Mouse (Mus musculus): Measurements from ENCODE around the gene Mrpl4.

Gene Mrpl4

DNA sequence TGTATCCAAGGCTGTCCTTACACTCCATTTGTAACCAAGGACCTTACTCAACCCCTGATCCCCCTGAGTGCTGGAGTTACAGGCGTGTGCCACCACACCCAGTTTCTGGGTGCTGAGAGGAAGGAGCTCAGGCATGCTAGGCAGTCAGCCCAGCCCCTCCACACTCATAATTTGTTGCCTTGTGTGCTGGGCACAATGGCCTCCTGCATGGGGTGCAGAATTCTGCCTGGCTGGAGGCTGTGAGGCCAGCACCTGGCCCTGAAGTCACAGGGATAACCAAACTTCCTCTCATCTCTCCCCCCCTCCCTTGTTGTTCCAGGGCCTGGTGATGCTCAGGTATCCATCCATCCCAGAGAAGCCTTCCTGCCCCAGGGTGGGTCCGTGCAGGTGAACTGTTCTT is 16.1 kb downstream of the Mrpl4 start:
- no peak for DNase-seq

- DNase-seq = no peak
Observed at GRCm38 (mm10) chr9:21021363-21021762, 18.8 kb downstream of the Mrpl4 start.

DNA sequence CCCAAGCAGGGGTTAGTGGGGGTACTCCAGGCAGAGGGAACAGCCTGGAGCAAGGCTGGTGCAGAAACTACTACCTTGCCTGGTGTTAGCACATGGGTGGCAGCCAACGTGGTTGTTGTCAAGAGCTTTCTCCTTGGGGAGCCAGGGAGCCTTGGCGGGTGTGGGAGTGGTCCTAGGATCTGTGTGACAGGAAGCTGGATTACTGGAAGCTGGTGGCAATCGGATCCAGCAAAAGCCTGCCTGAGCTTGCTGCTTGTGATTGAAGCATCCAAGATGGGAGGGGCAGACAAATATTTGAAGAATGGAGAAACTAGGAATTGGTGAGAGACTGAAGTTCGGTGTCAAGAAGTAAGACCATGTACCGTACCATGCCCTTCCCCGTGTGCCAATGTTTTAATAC is 19.8 kb downstream of the Mrpl4 start:
- DNase-seq = no peak

DNA sequence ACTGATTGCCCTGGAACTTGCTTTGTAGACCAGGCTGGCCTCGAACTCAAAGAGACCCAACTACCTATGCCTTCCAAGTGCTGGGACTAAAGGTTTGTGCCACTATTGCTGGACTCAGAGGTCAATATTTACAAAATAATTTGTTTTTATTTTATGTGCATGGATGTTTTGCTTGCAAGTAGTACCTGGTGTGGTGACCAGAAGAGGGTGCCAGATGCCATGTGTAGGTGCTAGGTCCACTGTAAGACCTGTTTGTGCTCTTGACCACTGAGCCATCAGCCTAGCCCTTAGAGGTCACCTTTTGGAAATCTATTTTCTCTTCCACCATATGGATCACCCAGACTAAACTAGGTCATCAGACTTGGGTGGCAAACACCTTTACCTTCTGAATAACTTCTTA is 20.2 kb downstream of the Mrpl4 start:
- no peak for DNase-seq

DNA sequence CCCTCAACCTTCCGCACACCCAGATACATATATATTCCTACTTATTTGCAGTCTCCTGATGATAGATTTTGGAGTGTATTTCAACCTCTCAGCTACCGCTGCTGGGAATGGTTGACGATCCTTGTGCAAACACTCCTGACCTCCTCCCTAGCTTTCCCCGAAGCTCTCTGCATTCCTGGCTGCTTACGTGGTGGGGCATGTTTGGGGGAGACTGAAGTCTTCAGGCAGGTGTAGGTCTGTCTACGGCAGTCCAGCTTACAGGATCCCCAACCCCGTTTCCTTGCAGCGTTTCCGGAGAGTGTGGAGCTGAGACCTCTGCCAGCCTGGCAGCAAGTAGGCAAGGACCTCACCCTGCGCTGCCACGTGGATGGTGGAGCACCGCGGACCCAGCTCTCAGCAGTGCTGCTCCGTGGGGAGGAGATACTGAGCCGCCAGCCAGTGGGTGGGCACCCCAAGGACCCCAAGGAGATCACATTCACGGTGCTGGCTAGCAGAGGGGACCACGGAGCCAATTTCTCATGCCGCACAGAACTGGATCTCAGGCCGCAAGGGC is 22.8 kb downstream of the Mrpl4 start:
- DNase-seq = no peak

GRCm38 (mm10) chr9:21026849-21027248 is 24.3 kb downstream of the Mrpl4 start:
- no peak for DNase-seq

DNA sequence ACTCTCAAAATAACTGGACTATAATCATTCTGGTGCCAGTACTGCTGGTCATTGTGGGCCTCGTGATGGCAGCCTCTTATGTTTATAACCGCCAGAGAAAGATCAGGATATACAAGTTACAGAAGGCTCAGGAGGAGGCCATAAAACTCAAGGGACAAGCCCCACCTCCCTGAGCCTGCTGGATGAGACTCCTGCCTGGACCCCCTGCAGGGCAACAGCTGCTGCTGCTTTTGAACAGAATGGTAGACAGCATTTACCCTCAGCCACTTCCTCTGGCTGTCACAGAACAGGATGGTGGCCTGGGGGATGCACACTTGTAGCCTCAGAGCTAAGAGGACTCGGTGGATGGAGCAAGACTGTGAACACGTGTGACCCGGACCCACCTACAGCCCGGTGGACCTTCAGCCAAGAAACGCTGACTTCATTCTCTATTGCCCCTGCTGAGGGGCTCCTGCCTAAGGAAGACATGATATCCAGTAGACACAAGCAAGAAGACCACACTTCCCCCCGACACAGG is 25.3 kb downstream of the Mrpl4 start:
- peak; percentile 49 for DNase-seq

- no peak for DNase-seq
Observed at GRCm38 (mm10) chr9:21028560-21029110, 26.1 kb downstream of the Mrpl4 start.

DNA sequence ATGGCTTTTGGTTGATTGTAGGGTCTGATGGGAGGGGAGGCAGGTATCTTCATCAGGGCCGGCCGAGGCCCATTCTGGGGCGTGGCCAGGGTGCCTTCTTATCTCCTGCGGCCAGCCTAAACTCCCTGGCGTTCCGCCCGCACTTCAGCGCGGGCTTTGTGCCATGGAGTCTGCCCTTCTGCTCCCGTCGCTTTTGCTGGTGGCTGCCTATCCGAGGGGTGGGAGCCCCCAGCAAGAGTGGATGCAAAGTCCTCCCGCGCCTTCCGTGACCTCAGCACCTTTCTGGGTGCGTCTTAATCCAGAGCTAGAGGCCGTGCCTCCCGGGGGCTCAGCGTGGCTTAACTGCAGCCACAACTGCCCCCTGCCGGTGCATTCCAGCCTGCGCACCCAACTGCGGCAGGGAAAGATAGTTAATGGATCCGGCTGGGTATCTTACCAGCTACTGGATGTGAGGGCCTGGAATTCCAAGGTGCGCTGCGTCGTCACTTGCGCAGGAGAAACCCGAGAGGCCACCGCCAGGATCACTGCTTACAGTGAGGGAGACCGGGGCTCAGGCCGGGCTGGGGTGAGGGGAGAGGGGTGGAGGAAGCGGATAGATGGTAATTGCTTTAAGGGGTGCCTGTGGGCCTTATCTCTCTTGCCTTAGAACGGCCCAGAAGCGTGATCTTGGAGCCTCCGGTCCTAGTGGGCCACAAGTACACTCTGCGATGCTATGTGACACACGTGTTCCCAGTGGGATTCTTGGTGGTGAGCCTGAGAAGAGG is 26.9 kb downstream of the Mrpl4 start, which contains the start of gene Icam4:
Icam4 (plus strand) TSS at position 83 of the 764 bp plus-strand sequence.
- DNase-seq = peak; percentile 87

DNA sequence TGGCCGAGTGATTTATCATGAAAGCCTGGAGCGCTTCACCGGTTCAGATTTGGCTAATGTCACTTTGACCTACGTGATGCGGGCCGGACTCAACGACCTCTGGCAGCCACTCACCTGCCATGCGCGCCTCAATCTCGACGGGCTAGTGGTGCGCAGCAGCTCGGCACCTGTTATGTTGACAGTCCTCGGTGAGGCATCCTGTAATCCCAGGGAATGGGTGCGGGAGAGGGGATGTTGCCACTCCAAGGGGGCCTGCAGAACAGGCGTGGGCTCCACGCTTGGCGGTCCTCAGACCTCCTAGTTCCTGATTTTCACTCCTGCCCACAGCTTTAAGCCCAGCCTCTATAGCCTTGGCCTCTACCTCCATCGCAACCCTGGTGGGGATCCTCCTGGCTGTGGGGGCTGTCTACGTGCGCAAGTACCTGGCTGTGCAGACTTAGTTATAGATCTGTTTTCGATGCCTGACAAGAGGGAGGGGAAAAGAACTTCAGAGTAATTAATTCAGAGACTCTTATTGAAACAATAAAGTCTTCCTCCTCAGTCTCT is 27.6 kb downstream of the Mrpl4 start:
- no peak for DNase-seq

GRCm38 (mm10) chr9:21030781-21031250 is 28.3 kb downstream of the Mrpl4 start:
- DNase-seq = peak; percentile 94

DNA sequence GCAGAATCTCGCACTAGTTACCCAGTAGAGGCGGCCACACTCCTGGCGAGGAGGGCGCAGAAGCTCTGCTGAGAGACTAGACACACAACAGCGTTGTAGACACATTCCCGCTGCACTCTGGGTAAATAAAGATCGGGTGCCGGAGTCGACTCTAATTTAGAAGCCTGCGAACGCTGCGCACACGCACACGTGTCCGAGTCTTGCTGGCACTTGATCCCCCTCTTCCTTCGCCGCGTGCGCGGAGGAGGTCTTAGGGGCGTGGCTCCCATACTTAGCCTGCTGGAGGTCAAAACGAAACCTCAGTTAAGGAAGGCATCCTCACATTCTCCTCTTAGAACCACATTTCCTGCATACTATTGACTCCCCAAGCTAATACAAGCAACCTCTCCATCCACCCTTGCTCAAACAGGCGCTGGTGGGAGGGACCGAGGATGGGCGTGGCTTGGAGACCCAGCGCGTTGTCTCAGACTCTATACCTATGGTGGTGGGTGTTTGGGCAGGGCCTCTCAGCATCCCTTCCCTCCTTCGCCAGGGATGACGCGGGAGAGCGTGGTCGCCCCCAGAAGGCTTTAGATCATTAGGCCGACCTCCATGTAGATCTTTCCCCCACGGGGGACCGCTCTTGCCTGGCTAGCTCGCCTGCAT is 28.8 kb downstream of the Mrpl4 start:
- peak; percentile 72 for DNase-seq

DNA sequence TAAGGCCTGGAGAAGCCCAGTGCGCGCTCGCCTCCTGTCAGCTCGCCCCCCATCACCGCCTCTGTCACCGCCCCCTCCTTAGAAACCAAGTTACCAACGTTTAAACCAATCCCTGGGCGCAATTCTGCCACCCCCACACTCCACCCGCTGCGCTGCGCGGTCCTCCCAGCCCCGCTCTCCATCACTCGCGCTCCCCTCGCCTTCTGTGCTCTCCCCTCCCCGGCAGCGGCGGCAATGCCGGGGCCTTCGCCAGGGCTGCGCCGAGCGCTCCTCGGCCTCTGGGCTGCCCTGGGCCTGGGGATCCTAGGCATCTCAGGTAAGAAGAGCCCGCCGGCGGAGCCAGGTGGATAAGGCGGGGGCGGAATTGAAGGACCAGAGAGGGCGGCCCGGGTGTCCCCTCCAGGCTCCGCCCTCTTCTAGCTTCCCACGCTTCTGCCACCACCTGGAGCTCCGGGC is 29.4 kb downstream of the Mrpl4 start, which contains the start of gene Icam5:
Icam5 (plus strand) TSS at position 178 of the 456 bp plus-strand sequence.
- DNase-seq = no peak

DNA sequence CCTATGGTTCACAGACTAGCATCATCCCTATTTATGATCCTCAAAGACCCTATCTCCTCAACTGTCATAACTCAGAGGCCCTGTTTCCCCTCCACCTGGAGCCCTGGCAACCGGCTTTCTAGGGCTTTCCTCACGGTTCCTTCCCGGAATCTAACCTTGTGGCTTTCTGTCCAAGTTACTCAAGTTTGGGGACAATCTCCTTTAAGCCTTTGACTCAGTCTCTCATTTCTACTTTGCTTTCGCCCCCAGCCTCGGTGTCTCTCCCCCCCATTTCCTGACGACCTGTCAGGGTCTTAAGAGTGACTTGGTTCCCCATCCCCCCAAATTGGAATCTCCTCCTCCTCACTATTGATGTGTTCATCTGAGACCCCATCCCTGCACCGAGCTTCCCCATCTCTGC is 30.0 kb downstream of the Mrpl4 start:
- DNase-seq = no peak

DNA sequence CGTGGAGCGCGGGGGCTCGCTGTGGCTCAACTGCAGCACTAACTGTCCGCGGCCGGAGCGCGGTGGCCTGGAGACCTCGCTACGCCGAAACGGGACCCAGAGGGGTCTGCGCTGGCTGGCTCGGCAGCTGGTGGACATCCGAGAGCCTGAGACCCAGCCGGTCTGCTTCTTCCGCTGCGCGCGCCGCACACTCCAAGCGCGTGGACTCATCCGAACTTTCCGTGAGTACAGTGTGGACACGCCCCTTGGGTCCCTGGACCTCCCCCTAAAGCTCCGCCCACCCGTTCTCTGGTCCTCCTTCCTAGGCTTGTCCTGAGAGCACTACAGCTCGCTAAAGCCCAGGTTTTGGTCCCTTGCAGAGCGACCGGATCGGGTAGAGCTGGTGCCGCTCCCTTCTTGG is 30.6 kb downstream of the Mrpl4 start:
- peak; percentile 90 for DNase-seq

DNA sequence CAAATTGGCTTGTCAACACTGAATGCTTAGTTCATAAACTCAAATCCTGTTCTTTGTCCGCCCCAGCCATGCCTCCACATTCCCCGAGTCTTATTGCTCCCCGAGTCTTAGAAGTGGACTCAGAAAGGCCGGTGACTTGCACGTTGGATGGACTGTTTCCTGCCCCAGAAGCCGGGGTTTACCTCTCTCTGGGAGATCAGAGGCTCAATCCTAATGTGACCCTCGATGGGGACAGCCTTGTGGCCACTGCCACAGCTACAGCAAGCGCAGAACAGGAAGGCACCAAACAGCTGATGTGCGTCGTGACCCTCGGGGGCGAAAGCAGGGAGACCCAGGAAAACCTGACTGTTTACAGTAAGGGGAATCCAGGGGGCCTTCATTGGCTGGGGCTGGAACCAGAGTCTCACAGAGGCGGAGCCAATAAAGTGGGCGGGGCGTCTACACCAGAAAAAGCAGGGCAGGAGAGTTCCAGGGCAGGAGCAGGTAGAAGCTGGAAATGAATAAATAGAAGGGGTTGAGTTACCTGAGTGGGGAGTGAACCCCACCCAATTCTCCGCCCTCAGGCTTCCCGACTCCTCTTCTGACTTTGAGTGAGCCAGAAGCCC is 32.0 kb downstream of the Mrpl4 start:
- DNase-seq = peak; percentile 53

DNA sequence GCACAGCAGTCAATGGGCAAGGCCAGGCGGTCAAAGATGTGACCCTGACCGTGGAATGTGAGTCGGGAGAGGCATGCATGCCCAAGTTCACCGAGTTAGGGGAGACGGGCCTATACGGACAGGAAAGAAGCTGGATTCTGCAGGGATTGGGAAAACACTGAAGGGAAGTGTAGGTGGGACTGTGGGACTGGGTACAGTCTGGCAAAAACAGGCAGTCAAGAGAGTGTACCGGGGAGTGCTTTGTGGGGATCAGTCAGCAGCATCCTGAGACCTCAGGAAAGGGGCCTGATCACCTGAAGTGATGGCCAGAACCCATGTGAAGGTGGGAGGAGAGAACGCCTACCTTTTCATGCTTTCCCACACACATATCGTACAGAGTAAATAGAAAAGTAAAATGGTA is 33.0 kb downstream of the Mrpl4 start:
- DNase-seq = no peak

GRCm38 (mm10) chr9:21036161-21036560 is 33.6 kb downstream of the Mrpl4 start:
- no peak for DNase-seq

DNA sequence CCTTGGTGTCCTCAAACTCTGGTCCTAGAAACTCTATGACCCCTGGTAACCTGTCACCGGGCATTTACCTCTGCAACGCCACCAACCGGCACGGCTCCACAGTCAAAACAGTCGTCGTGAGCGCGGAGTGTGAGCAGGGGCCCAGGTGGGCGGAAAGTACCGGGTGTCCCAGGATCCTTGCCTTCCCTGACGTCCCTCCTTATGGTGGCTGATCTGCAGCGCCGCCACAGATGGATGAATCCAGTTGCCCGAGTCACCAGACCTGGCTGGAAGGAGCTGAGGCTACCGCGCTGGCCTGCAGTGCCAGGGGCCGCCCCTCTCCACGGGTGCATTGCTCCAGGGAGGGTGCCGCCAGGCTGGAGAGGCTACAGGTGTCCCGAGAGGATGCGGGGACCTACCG is 34.1 kb downstream of the Mrpl4 start:
- DNase-seq = no peak

GRCm38 (mm10) chr9:21037481-21037891 is 34.9 kb downstream of the Mrpl4 start:
- DNase-seq = peak; percentile 87

DNA sequence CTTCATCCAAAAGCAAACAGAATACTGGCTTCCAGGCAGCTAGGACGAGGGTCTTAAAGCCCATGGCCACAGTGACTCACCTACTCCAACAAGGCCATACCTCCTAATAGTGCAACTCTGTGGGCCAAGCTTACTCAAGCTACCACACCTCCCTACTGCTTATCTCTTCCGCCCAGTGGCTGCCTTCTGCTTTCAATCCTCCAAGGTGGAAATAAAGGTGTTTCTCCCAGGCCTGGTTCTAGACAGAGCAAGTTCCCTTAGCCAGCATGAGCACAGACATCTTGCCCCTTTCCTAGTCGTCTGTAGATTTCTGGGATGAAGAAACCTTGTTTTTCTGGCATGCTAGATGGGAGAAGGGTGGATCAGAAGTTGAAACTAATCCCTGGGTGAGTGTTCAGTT is 37.2 kb downstream of the Mrpl4 start:
- no peak for DNase-seq

- DNase-seq = no peak
Observed at GRCm38 (mm10) chr9:21041308-21041707, 38.8 kb downstream of the Mrpl4 start.

DNA sequence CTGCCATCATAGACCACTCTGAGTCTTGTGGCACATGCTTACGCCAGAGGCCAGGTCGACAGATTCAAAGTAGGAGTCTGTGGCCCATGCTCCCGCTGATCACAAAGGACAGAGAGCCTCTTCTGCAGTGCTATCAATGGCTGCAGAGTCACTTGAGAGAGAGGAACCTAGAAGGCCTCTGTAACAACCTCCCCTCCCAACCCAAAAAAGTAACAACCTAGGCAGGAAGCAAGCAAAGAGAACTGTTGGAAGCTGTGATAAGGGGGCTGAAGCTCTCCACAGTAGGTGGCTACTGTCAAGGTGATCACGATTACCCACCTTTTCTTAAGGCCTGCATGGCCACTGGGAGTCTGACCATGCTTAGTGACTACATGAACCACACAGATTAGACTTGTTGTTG is 41.0 kb downstream of the Mrpl4 start:
- DNase-seq = no peak
